Mouse (Mus musculus) gastrocnemius, postnatal 4 days (tissue): Measurements from ENCODE around the gene Cst7. TPM values are rescaled to one million over a fixed set of nuclear protein-coding genes. Genes with fewer than 3 reads are reported as not detected.
"Not testable (repeated sequence)": the region's sequence is repeated elsewhere in the genome, so short reads cannot be mapped to it uniquely, and the experiment has no call there.

Source experiments
- DNase-seq, 2 experiments: peaks; one replicate each; pipeline ENCODE4 v3.0.0; 2021 to 2022; ENCODE audit warnings: low spot score in 2 of 2, mixed read lengths in 2 of 2
- long read RNA-seq, 2 experiments: library from polyadenylated mRNA; stranded (forward); transcript quantifications; one replicate each; pipeline ENCODE4 v2.0.0; 2021
- total RNA-seq, 2 experiments: library from RNA; stranded (reverse); gene quantifications; 2 replicates each; pipeline ENCODE4 v1.2.3; 2021

Gene Cst7
- under 1 TPM; 0.54 to 0.56 TPM for total RNA-seq
- long read RNA-seq, experiment 1, partial matches to known transcripts = 0 of 1 reads
- long read RNA-seq, experiment 1, other reads (novel, unspliced or antisense) = 0 of 1 reads
- long read RNA-seq, experiment 2, partial matches to known transcripts = 0 of 2 reads
- long read RNA-seq, experiment 2, other reads (novel, unspliced or antisense) = 1 of 2 reads

DNA sequence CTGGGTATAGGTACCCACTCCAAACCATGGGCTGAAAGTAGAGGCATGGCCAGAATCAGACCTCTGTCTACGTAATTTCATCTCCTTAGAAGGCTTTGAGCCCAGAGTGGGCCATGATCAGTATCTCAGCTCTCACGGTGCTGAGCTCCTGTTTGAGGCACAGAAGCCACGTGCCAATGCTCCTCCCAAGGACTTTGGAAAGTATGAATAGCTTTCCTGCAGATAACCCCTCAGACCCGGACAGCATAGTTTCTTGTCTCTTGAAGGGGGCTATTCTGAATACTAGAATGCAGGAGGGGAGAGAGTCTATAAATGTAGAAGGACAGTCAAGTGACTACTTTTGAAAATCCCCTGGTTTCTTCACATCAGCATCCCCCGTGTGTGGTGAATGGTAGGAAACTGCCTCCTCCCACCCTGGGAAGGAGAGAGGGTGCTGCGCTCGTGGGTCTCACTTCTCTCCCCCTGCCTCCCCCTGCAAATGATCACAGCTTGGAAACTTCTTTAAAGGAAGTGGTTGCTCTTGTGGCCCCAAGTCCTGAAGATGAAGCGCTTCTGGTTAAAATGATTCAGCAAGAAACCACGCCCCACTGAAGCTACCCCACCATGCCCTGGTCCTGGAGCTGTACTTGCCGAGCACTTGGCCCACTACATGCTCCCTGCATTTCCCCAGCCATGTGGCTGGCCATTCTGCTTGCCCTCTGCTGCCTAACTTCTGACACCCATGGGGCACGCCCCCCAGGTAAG, at the start of gene Cst7:
Cst7 (plus strand) TSS at position 569 of the 744 bp plus-strand sequence.
- no peak for DNase-seq

DNA sequence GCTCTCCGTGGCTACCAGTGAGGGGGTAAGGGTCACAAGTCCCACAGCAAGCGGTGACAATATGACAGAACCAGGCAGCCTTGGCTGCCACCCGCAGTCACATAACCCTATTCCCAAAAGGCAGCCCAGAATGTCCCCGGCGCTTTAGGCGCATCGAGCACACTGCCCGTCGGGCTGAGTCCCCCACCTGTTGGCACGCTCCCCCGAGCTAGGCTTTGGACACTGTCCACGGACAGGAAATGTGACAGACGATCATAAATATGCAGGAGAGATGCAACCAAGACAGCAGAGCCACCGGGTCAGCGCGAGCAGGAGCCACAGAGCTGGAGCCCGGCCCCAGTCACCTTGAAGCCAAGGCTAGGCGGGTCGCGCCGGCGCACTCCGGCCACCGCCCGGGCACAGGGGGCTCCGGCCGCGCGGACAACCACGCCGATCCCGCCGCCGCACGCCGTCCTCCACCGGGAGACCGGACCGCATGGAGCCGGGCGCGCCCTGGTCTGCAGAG, 44.5 kb upstream of the Cst7 start:
- no peak for DNase-seq

DNA sequence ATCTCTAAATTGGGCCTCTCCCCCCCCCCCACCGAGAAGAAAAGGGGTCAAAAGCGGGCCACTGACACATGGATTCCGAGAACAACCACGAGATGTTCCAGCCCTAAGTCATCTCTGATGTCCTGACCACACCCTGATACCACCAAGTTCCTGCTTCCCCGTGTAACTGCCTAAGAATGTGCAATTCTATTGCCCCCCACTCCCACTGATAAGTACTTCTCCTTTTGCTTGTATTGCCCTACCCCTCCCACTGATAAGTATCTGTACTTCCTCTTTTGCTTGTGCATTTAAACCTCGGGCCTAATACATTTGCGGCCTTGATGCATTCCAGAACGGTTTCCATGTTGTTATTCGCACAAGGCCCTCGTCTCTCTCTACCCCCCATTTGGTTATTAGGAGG, 20.6 kb upstream of the Cst7 start:
- DNase-seq = not testable (repeated sequence)

DNA sequence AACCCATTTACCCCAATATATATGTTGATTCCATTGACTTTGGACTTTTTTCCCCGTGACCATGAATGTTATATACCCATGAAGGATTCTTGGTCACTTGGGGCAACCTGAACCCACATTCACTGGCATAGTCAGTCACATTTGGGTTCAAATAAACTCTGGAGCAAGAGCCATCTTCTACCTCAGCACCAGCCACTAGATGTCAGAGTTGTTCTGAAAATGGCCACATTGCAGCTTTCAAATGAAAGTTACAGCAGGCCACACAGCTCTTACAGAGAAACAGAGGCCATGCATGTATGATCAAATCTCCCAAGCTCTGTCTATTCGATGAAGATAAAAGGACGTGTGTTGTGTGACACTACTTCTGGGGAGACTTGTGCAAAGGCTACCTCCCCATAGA, 11.6 kb upstream of the Cst7 start:
- no peak for DNase-seq

DNA sequence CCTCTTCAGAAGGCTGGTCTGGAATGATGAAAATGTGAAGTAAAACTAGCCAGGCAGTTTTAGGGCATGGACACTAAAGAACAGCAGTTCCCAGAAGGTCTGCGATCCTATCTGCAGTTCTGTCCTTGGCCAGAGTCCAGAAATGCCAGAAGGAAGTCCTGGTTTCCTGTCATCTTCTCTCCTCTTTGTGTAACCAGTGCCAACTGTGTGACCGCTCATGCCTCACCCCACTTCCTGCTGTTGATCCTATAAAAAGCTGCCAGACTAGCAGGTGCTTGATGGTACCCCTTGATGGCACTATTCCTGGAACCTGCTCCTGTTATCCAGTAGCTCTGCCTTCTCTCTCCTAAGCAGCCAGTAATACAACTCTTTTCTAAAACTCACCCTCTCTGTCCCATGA, 3.2 kb upstream of the Cst7 start:
- no peak for DNase-seq

DNA sequence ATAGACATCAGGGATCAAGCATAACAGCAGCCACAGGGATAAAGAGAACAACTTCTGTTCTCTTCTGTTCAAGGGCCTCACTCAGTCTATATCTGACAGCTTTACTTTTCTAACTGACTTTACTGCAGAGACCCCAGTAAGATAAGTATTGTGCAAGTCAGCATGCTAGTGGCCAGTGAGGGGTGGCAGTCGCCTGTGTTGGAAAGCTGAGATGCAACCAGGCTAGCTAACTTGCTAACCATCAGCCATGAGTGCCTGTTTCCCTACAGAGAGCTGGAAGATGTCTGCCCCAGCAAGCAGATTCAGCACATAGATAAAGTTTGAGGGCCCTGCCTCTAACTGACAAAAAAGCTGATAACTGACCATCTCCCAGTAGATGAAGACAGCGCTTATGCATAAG, 546 bp downstream of the Cst7 start:
- DNase-seq = no peak

DNA sequence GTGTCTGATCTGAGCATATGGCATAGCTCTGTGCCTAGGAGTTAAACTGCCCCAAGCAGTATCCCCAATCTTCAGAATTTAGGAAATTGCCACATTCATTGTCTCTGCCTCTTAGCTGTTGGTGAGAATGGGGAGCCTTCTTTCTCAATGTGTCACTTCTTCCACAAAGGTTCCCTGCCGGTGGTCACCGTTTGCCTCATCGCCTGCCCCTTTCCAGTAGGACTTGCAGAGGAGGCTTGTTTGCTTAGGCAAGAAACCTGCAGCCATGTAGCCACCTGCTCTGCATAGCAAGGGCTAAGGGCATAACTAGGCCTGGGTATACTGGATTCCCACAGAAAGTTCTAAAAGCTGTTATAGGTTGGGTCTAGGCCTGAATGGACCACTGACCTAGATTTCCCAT, 2.2 kb downstream of the Cst7 start:
- no peak for DNase-seq

DNA sequence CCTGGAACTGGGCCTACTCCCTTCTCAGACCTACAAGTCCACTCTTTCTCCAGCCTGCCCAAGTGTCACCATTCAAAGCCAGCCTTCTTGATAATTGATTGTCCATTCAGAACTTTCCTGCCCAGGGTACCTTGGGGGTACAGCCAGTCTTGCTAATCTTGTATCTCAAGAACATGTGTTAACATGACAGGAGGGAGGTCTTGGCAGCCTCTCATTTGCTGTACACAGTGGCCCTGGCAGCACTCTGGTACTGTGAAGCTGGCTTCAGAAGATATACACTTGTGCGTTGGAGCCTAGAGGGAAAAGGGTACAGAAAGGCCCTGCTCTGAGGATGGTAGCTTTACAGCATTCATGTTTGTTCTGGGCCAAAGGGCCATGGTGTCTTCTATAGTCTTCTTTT, 6.0 kb downstream of the Cst7 start:
- DNase-seq = no peak

DNA sequence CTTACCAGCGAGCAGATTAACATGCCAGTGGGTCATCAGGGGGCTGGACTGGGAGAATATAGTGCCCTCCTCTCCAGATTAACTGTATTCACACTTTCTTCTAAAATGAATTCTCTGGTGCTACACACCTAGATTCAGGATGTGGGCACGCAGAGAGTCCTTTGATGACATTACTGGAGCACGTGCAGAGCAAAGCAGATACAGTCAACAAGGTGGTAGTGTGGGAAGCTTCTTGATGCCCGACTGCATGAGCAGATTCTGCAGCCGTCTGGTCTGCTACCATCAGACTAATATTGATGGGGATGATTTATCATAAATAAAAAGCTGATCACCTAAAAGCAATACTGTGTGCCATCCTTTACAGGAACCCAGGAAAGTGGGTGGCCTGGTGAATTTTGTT, 8.4 kb downstream of the Cst7 start:
- DNase-seq = no peak

DNA sequence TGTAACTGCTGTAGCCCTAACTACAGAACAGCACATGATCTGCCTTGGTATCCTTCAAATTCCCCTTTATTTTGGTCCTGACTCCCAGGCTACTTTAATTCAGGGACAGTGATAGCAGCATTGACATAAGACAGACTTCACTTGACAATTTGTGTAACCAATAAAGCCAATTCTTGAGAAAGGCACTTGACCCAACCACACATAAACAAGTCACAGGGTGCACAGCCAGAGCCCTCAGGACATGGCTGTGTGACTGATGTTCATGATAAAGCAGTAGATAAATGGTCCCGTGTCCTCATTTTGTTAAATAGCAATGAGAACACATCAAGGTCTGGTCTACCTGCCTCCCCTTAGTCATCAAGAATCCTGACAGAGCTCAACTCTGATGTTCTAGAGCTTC, 9.4 kb downstream of the Cst7 start:
- DNase-seq = no peak

DNA sequence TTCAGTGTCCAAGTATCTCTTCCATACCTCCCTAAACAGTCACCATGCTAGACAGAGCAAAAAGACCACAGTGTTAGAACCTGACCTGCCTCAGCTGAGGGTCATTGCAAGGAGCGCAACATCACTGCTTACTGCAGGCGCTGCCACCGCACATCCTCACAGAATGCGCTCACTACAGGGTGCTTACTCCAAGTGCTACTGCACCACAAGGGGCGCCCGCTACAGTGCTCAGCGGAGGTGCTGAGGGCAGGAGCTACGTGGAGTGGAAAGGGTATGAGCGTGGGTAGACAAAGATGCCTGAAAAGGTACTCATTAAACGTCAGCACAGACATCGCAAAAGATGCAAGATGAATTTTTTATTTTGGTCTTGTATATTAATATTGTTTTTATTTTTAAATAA, 18.9 kb downstream of the Cst7 start:
- no peak for DNase-seq

DNA sequence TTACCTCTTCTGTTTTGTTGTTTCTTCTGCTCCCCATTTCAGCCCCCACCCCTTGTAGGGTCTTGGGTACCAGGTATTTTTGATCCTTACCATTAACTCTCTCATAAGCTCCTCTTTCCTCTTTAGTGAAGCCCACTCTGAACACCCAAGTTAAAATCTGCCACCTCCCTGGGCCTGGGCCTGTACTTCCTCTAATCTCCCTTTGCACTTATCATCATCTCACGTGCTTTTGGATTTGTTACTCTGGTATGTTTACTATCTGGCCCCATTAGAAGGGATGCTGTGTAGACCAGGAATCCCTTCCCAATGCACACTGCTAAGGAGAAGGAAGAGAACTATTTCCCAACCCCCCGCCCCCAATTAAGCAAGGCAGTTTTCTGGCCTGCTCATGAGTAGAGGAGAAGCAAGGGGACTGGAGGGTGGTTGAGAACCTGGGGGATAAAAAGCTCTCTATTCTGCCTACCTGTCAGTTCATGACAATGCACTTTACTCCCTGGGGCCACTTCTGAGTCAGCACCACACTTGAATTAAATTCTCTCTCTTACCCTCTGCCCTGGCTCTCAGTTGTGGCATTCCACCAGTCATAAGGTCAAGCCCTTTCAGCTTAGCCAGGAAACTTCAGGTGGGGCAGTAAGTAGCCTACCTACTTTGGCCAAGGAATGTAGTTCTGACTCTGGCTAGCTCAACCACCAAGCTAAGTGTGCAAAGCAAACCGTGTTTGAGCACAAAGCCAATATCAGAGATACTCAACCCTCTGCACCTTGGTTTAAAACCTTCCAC, 25.4 kb downstream of the Cst7 start:
- DNase-seq = no peak

DNA sequence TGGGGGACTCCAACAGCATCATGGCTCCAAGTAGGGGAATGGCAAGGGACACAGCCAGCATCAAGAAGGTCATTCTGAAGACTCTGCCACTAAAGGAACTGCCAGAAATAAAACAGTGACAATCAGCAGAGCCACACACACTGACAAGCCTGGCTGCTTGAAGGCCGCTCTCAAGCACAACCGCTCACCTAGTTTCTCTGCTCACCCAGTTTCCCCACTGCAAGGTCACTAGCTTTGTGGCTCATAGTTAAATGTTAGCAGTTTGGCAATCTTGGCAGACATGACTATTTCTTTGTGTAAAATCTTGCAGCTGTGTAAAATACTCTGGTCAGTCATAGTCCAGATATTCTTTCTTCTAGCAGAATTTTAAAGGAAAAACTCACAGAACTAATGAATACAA, 30.0 kb downstream of the Cst7 start:
- DNase-seq = no peak

DNA sequence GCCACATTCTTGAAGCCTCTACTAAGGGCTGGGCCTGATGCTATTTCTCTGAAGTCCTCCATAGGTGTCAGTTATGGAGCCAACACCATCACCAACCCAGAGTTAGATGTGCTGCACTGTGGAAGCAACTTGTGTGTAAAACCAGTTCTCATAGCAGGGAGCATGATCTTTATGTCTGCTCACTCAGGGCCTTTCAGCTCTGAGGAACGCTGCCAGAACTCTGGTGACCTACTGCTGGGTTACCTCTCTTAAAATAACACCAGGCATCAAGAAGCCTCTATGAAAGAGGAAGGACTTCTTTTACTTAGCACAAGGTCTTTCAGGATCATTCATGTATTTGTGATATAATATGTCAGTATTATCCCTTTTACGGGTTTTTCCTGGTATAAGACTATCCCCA, 32.0 kb downstream of the Cst7 start:
- DNase-seq = no peak

DNA sequence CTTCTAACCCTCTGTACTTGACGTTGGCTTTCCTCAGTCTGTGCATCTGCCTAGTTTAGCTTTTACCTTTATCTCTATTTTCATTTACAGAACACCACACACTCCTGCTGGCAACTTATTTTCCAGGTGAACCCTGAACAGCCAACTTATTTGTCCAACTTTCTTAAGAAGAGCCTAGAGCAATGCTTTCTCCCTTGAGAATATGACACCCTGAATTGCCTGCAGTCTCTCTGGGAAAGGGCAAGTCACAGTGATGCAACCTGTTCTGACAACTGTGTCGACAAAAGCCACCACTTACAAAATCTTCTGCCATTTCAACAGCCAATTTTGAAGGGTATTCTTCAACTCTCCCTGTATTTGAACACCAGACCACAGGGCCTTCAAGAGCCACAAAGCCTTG, 34.6 kb downstream of the Cst7 start:
- DNase-seq = no peak

DNA sequence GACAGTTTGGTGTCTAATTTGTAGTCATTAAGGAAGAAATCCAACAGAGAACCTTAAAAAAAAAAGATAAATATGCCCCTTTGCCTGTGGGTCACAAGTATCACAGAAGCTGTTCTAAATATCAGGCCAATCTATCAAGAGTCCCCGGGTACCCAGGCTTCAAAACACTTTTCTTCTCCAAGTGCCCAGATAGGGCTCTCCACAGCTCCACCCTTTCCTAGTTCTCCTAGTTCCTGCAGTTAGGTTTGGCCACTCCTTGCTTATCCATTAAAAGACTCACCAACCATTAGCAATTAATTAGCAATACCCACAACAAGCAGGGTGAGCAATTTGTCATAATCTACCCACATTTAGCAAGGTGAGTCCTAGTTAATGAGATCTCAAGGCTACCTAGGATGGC, 36.9 kb downstream of the Cst7 start:
- no peak for DNase-seq

DNA sequence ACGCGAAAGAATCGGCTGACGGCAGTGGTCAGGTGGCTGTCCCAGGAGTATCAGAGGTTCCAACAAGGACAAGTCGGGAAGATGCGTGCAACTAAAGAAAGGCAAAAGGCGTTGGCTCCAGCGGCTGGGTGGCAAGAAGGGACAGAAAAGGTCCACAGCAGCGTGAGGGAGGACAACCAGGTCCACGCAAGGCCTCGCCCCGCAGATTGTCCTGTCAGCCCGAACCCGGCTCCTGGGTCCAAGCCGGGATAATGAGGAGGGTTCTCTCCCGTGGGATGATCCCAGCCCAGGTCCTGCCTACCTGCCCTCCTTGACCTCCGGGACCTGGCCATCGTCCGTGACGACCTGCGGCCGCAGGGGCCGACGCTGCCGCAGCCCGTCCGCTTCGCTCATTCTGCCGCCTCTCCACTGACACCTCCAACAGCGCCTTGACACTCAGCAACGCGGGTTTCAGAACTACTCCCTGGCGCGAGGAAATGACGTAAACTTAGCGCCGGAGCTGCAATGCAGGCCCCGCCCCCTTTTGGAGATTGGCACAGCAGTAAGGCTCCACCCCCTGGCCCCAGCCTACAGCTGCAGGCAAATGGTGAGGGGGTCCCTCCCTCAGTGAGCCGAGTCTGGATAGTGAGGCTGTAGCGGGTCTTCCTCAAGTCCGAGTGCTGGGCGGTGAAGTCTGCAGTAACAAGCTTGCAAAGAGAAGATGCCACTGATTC, 38.0 kb downstream of the Cst7 start, which contains the start of gene Apmap:
Apmap (minus strand) TSS at position 481 of the 713 bp plus-strand sequence.
- peak; percentile 94 to 98 for DNase-seq

DNA sequence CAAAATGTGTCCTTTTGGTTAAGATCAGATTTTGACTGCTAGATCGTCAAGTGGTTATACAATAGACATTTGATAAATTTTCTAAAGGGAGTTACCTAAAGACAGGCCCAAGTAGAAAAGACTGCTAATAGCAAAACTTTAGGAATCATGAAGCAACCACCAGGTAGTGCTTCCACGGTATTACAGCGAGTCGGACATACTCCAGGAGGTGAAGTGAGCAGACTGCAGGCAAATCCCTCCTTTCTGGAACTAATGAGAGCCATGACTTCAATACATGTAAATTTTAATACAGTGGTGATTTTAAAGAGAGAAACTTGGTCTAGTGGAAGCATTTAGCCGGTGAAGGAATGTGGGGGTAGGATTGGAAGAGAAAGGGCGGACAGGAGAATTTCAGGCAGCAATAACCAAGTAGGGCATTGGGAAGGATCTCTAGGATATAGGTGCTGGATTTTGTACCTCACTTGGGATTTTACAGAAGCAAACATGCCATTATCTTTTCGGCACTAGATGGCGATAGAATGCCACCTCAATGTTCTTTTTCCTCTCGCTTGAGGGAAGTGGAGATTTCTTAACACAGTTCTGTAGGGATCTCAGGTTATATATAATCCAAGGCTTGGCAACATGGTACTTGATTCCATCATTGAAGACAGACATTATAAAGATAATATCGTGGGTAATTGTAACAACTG, 38.8 kb downstream of the Cst7 start:
- DNase-seq = peak in 1 of 2 experiments; percentile 45

DNA sequence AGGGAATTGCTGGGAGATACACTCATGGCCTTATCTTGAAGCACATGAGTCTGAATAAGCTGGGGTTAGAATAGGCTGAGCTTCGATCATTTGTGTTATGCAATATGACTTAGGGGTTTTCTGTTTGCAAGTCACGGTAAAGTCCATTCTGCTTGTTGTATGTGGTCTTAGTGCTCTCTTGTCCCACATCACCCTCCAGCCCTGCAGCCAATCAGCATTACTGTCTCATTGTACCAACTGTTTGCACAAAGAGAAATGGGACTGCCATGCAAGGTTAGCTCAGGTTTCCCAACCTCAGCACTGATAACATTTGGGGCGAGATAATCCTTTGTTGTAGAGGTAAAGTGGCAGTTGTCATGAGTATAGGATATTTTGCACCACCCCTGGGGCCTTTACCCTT, 39.9 kb downstream of the Cst7 start:
- no peak for DNase-seq

DNA sequence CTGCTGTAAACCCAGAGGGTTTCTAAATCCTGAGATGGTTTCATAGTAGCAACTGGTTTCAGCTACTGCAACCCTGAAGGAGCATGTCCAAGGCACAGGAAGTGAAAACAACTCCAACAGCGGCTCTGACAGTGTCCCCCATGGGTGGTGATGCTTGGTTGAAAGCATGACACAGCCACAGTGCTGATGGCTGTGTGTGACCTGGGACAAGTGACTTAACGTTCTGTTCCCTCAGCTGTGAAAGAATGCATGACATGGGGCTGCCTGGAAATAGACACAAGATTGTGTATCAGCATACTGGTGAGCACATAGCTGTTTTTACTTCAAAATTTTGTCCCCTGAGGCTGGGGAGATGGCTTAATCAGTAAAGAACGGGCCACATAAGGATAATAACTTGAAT, 51.5 kb downstream of the Cst7 start:
- no peak for DNase-seq

DNA sequence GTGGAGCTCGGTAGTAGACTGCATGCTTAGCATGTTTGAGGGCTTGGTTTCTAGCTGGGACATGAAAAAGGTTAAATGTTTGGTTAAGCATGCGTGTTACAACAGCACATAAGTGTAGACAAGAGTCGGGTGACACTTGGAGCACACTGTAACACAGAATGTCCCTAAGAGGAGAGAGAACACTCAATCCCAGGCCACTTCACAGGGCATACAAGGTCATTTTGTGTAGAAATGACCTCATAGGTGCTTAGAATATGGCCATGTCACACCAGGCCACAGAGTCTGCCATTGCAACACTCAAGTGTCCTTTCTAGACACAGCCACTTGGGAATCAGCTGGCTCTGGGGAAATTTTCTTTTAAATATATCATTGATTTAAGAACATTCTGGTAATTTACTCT, 53.7 kb downstream of the Cst7 start:
- no peak for DNase-seq
